Mouse (Mus musculus): ENCODE results near the gene Chmp3. TPM values are rescaled to one million over a fixed set of nuclear protein-coding genes. Genes with fewer than 3 reads are reported as not detected.

Gene Chmp3
- polyA plus RNA-seq (2017; shearing (Covaris generic)) = 100 to 1,000 TPM in 1 of 2 experiments, 10 to 100 TPM in 1; 56.7 to 105 TPM

DNA sequence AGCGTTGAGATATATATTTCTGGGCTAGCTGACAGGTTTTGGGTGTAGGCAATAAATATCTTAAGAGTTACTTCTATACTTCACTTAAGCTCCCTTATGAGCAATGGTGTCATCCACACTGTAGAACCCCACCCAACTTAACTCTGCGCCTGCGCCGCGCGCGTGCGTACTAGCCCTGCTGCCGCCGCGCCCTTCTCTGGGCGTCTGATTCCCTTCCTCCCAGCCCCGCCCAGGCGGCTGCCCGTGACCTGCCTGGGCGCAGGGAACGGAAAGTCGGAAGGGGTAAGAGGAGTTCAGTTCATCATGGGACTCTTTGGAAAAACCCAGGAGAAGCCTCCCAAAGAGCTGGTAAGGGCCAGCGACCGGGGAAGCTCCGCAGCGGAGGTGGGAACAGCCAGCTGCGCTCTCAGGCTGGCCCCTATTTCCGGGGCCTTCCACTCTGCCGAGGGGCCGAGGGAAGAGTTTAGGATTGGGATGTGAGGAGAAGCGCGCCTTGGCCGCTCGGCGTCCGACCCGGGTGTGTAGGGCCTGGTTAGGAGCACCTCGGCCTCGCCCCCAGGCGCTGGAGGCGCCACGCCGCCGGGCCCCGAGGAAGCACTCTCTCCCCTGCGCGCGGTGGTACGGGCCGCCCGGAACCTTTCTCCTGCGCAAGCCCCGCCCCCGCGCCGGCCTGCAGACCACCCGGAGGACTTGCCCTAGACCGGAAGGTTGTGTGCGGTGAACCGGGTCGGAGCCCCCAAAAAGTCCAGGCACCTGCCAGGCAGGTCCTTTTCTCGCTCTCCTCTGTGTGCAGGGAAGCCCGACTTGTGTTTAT is at the start of gene Chmp3:
Gene Chmp3, plus strand, starts transcription at position 112 of the 814 bp plus-strand sequence.
- ATAC-seq = peak; percentile 89

GRCm38 (mm10) chr6:71494341-71495020 is 49.1 kb upstream of the Chmp3 start:
- ATAC-seq = peak; percentile 22

GRCm38 (mm10) chr6:71500575-71500974 is 43.0 kb upstream of the Chmp3 start:
- peak; percentile 61 for ATAC-seq

DNA sequence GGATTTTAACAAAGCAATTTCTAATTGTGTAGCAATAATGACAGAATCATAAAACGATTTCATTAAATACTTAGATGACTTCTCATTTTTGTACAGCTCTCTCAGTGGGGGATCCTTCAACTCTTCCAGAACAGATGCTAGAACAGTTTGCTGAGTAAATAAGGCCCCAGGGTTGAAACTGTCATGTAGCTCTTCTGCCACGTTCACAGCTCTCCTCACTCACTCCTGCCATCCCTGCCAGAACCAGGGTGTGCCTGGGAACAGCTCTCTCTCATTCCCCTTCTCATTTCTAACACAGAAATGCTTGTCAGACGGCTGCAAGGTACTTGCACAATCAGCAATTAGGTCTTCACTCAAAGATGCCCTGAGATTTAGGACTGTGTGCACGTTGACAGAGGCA is 40.6 kb upstream of the Chmp3 start:
- ATAC-seq = no peak

DNA sequence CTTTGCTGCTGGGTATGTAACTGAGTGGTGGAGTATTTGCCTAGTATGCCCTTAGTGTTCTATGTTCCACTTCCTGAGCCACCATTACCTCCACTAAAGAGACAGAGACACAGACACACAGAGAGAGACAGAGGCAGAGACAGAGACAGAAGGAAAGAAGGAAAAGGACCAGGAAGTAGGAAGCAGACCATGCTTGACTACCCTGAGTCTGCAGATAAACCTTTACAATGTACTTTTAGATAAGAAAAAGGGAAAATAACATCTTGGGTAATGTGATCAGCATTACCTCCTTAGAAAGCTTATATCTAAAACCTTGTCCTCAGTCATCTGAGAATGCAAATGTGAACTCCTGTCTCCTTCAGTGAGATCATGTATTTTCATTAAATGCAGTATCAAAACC is 39.9 kb upstream of the Chmp3 start:
- no peak for ATAC-seq

GRCm38 (mm10) chr6:71504091-71504490 is 39.5 kb upstream of the Chmp3 start:
- ATAC-seq = no peak

- no peak for ATAC-seq
Observed at GRCm38 (mm10) chr6:71505671-71506070, 37.9 kb upstream of the Chmp3 start.

DNA sequence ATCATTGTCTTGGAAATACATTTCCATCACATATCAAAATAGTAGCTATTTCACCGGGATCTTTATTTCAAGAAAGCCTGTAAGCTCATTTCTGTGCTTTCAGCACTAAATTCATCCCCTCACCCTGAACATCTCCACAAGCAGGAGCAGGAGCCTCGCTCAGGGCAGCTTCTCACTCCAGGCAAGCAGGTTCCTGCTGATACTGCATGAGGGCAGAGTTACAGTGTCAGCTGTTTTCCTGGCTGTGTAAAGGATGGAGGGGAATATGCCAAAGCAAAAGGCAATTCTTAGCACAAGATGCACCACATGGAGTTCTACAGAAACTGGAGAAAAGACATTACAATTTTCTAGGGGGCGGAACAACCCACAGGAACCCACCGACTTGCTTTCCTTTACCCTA is 24.1 kb upstream of the Chmp3 start:
- ATAC-seq = no peak

DNA sequence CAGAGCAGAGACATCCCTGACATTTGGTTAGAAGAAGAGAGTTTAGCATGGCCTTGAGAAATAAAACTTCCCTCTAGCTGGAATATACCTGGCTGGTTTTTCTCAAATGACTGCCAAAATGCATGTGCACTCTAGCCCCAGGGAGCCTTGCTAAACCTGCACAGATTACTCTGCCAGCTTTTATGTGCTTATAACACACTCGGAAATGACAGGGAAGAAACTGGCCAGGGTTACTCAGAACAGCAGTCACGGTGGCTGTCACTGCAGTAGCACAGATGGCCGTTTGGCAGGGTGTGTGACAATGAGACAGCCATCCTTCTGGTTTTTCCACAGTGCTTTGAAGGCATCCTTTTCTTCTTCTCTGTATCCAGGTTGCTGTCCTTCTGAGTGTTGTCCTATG is 18.0 kb upstream of the Chmp3 start:
- ATAC-seq = no peak

DNA sequence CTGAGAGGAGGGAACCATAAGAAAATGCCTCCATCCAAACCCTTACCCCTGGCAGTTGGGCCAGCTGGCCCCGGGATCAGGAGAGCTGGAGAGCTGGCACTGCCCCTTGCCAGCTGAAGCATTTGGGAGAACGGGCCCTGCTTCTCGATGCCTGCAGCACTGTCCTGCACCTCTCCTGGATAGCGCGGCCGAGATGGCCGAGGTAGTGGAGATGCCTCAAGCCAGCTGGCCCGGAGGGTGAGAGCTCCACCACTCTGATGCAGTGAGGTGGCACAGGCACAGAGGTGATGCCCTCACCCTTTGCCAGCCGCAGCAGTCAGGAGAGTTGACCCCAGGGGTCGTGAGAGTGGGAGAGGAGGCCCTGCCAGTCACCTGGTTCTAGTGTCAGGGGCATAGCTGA is 16.5 kb upstream of the Chmp3 start:
- no peak for ATAC-seq

DNA sequence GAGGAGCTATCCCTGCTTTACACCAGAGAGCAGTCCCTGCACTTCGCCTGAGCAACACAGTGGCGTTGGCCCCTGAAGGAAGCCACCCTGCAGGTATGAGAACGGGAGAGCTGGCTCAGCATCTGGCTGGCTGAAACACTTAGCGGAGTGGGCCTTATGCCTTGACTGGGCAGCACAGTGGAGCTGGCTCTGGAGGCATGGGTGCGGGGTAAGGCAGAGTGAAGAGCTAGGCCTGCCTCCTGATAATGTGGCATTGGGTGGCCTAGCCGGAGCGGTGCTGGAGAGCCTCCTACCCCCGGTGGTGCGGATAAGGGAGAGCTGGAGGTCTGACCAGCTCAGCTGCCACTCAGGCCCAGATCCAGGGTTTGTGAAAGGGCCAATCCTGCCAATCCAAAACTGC is 15.8 kb upstream of the Chmp3 start:
- ATAC-seq = no peak

DNA sequence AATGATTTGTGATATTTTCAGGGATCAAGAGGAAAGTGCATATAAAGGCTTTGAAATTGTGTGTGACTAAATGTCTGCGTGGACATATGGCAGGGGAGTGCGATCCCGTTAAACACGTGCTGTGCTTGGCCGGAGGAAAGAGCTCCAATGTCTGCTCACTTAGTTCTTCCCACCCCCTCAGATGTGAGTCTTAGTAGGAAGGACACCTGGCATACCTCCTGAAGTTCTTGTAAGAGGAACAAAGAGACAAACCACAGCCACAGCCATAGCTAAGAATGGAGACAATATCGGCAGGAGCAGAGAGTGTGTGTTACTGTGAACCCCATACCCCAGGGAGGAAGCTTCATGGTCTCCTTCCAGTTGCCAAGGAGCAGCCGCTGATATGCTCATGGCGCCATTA is 13.4 kb upstream of the Chmp3 start:
- ATAC-seq = no peak

GRCm38 (mm10) chr6:71537286-71537685 is 6.3 kb upstream of the Chmp3 start:
- no peak for ATAC-seq

GRCm38 (mm10) chr6:71555507-71555951 is 11.9 kb downstream of the Chmp3 start:
- ATAC-seq = no peak

GRCm38 (mm10) chr6:71556826-71557225 is 13.2 kb downstream of the Chmp3 start:
- ATAC-seq = no peak

- no peak for ATAC-seq
Observed at GRCm38 (mm10) chr6:71568616-71569015, 25.0 kb downstream of the Chmp3 start.

DNA sequence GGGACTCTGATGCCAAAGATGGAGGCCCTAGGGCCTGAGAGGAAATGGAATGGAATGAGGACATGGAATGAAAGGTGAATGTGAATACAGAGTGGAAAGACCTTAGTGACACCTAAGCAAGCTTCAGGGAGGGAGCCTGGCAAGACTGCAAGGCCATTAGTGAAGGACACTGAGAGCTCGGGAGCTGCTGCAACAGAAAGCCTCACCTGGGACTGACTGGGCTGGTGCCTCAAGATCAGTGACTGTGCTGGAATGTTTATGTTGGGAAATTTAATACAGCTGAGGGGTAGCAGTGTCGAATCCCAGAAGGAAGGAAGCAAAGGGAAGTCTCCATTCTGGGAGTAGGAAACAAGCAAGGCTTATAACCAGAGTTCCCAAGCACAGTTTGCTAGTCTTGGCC is 25.4 kb downstream of the Chmp3 start:
- no peak for ATAC-seq

GRCm38 (mm10) chr6:71575359-71575758 is 31.8 kb downstream of the Chmp3 start:
- ATAC-seq = no peak

GRCm38 (mm10) chr6:71579478-71579877 is 35.9 kb downstream of the Chmp3 start:
- ATAC-seq = no peak

- no peak for ATAC-seq
Observed at GRCm38 (mm10) chr6:71583198-71583597, 39.6 kb downstream of the Chmp3 start.

DNA sequence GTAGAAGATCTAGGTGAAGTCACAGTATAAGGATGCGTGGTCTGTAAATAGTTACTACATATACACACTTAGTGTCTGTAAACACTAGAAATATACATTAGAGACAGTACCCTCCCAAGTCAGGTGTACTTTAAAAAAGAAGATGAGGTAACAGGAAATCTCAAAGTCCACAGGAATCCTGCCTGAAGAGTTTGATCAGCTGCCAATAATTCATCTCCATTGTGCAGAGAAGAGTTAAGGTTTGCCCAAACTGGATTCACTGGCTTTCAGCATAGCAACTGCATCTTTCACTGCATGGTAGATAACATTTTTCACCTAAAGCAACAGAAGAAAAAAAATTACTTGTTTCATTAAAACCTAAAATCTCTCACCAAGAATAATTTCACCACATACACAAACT is 45.8 kb downstream of the Chmp3 start:
- no peak for ATAC-seq

GRCm38 (mm10) chr6:71590154-71590553 is 46.6 kb downstream of the Chmp3 start:
- no peak for ATAC-seq

DNA sequence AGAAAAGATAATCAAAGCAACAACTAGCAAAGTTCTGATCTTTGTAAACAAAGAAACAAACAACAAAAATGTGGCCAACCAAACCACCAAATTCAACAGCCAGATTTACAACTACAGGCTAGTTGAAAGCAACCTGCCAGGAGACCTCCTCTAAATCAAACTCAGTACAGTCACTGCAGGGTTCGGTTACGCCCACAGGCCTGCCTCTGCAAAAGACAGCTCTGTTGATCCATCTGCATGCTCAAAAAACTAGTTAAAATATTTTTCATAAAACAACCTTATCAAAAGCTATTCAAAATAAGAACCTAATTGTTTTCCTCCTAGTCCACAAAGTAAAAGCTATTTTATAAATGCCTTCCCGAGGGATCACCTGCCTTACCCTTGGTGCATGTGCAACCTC is 64.2 kb downstream of the Chmp3 start:
- ATAC-seq = no peak

DNA sequence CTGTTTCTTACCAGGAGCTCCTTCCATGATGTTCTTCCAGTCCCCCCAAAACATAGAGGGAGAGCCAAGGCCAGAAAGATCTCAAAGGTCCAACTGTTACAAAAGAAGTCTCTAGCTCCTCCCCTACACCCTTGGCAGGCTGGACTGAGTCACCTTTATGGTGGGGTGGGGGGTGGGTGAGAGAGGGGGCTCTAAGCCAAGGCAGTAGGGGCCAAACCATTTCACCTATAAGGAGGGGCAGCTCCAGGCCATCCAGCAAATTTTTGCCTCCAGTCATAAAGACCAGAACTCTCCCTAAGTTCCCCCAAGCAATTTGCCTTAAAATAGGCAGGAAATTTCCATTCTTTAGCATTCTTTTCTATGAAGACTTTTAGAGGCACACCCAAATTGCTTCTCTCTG is 65.4 kb downstream of the Chmp3 start:
- ATAC-seq = no peak

All from activated CD4-positive, CD25-positive, alpha-beta regulatory T cell, adult 4 months (primary cell).